Mouse (Mus musculus) thymus, adult 2 months (tissue): ENCODE data around the gene Cxadr. TPM values are rescaled to one million over a fixed set of nuclear protein-coding genes. Genes with fewer than 3 reads are reported as not detected.

Experiments
- DNase-seq: peaks from one replicate; pipeline ENCODE4 v3.0.0; 2021
- H3K27ac ChIP-seq: fragments of 200-500 bp; 2 replicates; pipeline ENCODE4 v1.5.1; 2012; ENCODE audit warnings: low read length, control low read depth; ENCODE audit not compliant: control insufficient read depth, insufficient read depth
- H3K27me3 ChIP-seq: fragments of 200-500 bp; 2 replicates; pipeline ENCODE4 v1.6.1; 2012; ENCODE audit warnings: mild to moderate bottlenecking, low read length, moderate library complexity, mixed read lengths; ENCODE audit not compliant: control insufficient read depth, insufficient read depth
- H3K36me3 ChIP-seq: fragments of 200-500 bp; 2 replicates; pipeline ENCODE4 v1.6.1; 2012; ENCODE audit warnings: mild to moderate bottlenecking, low read length, moderate library complexity; ENCODE audit not compliant: control insufficient read depth, insufficient read depth
- H3K4me1 ChIP-seq: fragments of 200-500 bp; replicated peaks from 2 replicates; pipeline ENCODE4 v1.6.1; 2012; ENCODE audit warnings: low read length; ENCODE audit not compliant: control insufficient read depth, insufficient read depth
- H3K4me3 ChIP-seq: fragments of 200-500 bp; 2 replicates; pipeline ENCODE4 v1.5.1; 2012; ENCODE audit warnings: mild to moderate bottlenecking, low read length, control low read depth, moderate library complexity; ENCODE audit not compliant: control insufficient read depth, insufficient read depth
- CTCF ChIP-seq: fragments of 200-500 bp; IDR thresholded peaks from 2 replicates; pipeline ENCODE4 v1.5.1; 2012; ENCODE audit warnings: mild to moderate bottlenecking, control low read depth, low read length, moderate library complexity, borderline replicate concordance; ENCODE audit not compliant: control insufficient read depth, poor library complexity, insufficient read depth; ENCODE audit errors: extremely low read depth
- POLR2A ChIP-seq: fragments of 200-500 bp; IDR thresholded peaks from 2 replicates; pipeline ENCODE4 v1.6.1; 2012; ENCODE audit warnings: mild to moderate bottlenecking, low read length, control low read depth, moderate library complexity; ENCODE audit not compliant: control insufficient read depth, poor library complexity, insufficient read depth; ENCODE audit errors: extremely low read depth
- WGBS: fragments of 180-500 bp; shearing (Covaris S2); methylation state at CpG from one replicate; pipeline ENCODE4 v1.1.7; 2018; 5-methylcytosine and 5-hydroxymethylcytosine counted together
- polyA plus RNA-seq: library from polyadenylated mRNA; depleted of rRNA; stranded (reverse); fragments of >200 nt; gene quantifications from 2 replicates; pipeline ENCODE4 v1.2.3, GENCODE M21; 2012

Cxadr gene
- polyA plus RNA-seq, 1 experiment: 4.5 TPM

- TF ChIP-seq POLR2A (no peak), CTCF (no peak)
- no peak overlapping the region for H3K4me3 ChIP-seq
- no peak overlapping the region for H3K27ac ChIP-seq
- 83% methylated on average over 7 of the region's 7 CpGs for WGBS
- peaks cover 20% of the 10 kb centered on the region for H3K36me3 ChIP-seq
- H3K27me3 ChIP-seq: no peaks in the 10 kb centered on the region
- peaks cover 5% of the 10 kb centered on the region; the same call in 1 of the 2 replicates for H3K4me1 ChIP-seq
- no peak for DNase-seq
Measured at GRCm38 (mm10) chr16:78371491-78372046, 70.3 kb downstream of the Cxadr start.

DNA sequence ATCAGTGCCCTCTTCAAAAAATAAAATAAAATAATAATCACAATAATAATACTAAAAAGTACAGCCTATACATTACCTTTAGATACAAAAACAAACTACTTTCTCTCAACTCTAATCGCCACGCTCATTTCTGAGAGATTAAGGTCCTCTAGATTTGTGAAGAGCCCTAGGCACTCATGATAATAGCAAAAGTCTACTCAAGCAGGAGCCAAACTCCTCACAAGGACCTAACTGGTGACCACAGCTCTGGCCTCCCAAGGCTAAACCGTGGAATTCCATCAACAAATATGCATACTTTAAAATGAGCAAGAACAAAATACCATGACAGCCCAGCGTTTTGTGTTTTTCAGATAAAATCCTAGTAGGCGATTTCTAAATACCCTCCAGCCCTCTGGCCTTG is 71.5 kb downstream of the Cxadr start:
- 89% methylated on average over 5 of the region's 5 CpGs for WGBS
- TF ChIP-seq POLR2A (no peak), CTCF (no peak)
- no peak overlapping the region for H3K4me3 ChIP-seq
- no peak overlapping the region for H3K27ac ChIP-seq
- no peak for DNase-seq
- H3K36me3 ChIP-seq: peaks cover 16% of the 10 kb centered on the region
- peaks cover 10% of the 10 kb centered on the region for H3K4me1 ChIP-seq
- no peaks in the 10 kb centered on the region for H3K27me3 ChIP-seq

GRCm38 (mm10) chr16:78373743-78374142 is 72.5 kb downstream of the Cxadr start:
- TF ChIP-seq CTCF (no peak), POLR2A (no peak)
- no peak overlapping the region for H3K4me3 ChIP-seq
- peaks cover 10% of the 10 kb centered on the region; the same call in 1 of the 2 replicates for H3K36me3 ChIP-seq
- no peaks in the 10 kb centered on the region for H3K27me3 ChIP-seq
- no peak overlapping the region for H3K27ac ChIP-seq
- H3K4me1 ChIP-seq: peaks cover 10% of the 10 kb centered on the region
- WGBS: 5% methylated on average over 8 of the region's 8 CpGs
- peak; percentile 33 for DNase-seq

DNA sequence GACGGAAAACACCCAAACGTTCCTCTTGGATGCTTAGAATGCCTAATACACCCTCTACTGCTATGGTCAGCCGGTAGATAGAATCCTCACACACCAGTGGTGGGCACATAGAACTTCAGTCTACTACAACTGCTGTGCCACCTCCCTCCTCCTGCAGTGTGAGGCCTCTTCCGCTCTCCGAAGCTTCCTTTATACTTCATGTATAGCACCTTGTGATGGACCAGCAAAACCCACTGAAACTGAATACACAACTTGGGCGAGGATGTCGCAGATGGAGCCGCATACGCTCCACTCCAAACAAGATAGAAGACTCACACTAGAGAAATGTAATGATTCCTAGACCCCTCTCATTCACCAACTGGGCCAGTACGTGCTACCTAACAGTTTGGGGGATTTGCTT is 73.9 kb downstream of the Cxadr start:
- no peaks in the 10 kb centered on the region; the same call in 1 of the 2 replicates for H3K36me3 ChIP-seq
- H3K27me3 ChIP-seq: no peaks in the 10 kb centered on the region
- no peak overlapping the region for H3K27ac ChIP-seq
- 19% methylated on average over 10 of the region's 10 CpGs for WGBS
- H3K4me3 ChIP-seq: no peak overlapping the region
- TF ChIP-seq POLR2A: no peak
- TF ChIP-seq CTCF: no peak
- DNase-seq: peak; percentile 34
- H3K4me1 ChIP-seq: peaks cover 10% of the 10 kb centered on the region

- Histone ChIP-seq H3K27ac (peak overlapping the region; percentile 11; the same call in 1 of the 2 replicates), H3K36me3 (no peaks in the 10 kb centered on the region), H3K27me3 (no peaks in the 10 kb centered on the region), H3K4me3 (peak overlapping the region; percentile 69), H3K4me1 (peaks cover 10% of the 10 kb centered on the region)
- TF ChIP-seq CTCF (no peak), POLR2A (peak; percentile 75; the same call in 1 of the 2 replicates)
- peak; percentile 65 for DNase-seq
- under 1% methylated on average over 93 of the region's 100 CpGs for WGBS
Measured at GRCm38 (mm10) chr16:78375821-78376691, 74.8 kb downstream of the Cxadr start.

DNA sequence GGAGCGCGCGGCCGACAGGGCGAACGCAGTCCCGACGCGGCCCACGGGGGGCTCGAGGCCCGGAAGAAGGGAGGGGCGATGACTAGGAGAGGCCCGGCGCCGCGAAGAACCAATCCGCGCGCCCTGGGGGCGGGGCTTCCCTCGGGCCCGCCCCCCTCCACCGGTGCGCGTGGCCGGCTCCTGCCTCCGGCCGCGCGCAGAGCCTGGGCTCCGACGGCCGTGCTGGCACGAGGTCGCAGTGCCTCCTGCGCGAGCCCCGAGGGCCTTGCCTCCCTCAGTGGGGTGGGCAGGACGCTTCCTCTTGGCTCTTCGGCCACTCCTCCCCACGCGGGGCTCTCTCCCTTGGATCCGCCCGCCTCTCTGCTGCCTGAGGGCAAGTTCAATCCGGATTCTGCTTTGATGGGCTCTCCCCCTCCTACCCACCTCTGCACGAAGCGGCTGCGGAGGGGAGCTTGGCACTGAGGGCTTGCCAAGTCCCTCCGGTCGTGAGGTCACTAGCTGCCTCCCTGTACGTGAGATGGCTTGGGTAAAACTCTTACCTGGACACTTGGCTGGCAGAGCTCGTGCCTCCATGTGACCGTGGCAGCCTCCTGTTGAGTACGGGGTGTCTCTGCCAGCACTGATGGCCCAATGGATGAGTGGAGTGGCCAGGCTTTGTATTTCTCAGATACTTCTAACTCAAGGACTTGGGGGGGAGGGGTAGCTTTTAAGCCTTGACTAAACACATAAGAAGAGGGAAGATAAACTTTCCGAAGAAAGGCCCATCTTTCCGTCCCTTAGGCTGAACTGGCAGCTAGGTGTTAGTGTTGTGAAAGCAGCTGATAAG is 75.7 kb downstream of the Cxadr start, which contains the start of gene Btg3:
Gene Btg3, minus strand, starts transcription at position 448 of the 826 bp plus-strand sequence.
- Histone ChIP-seq H3K27ac (peak within 1 kb of the TSS; percentile 11; the same call in 1 of the 2 replicates), H3K4me1 (peaks cover 10% of the 10 kb centered on the region), H3K27me3 (no peaks in the 10 kb centered on the region), H3K36me3 (no peaks in the 10 kb centered on the region), H3K4me3 (peak within 1 kb of the TSS; percentile 69)
- TF ChIP-seq POLR2A (0 out of 2 replicates have a peak, but pooled peaks have one; percentile 4), CTCF (0 out of 2 replicates have a peak, but pooled peaks have one; percentile 38)
- DNase-seq: peak; percentile 87
- WGBS: 7% methylated on average over 54 of the region's 57 CpGs
